9 mouse cellular contexts compared by ENCODE assay signal in the genomic region with DNA sequence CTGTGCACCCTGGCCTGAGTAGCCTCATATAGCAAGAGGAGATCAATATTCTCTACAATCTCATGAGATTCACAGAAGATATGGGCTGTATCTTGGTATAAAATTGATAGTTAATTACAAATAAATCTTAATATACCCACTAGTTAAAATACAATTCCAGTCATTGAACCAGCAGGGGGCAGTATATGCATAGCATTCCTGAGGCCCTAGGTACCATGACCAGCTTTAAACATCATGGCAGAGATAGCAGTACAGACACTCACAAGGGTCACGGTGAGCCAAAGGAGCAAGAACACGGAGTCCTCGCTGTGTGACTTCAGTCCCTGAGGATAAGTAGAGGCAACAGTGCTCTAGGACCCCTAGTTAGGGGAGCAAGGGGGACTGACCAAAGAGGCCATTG. TPM values are rescaled to one million over a fixed set of nuclear protein-coding genes. Genes with fewer than 3 reads are reported as not detected.
A peak's percentile ranks its signal among the peaks of the same experiment; 100 is the strongest.
DNase-seq lines count a peak whose midpoint lies in the region; ATAC-seq and TF ChIP-seq lines count a peak whose summit lies in the region.
"Had no signal": no experiment of that assay in that cellular context is flagged by ENCODE, and none has a peak within 500 bp of the region (broad histone marks: within the 10 kb centered on the region; RNA-seq: fewer than 3 reads in every experiment).

No protein-coding gene starts in this region.

- H3K4me1 ChIP-seq in kidney, postnatal 0 days (replicated peaks; ENCODE audit: insufficient read depth, low read length) = no peaks in the 10 kb centered on the region
- H3K4me1 ChIP-seq in forebrain, embryonic 13.5 days = no peaks in the 10 kb centered on the region

- H3K36me3 ChIP-seq in kidney, postnatal 0 days (ENCODE audit: insufficient read depth, low read length) = no peaks in the 10 kb centered on the region
- H3K36me3 ChIP-seq in forebrain, embryonic 13.5 days (ENCODE audit: poor library complexity, severe bottlenecking) = no peaks in the 10 kb centered on the region

- no peaks in the 10 kb centered on the region for H3K9me3 ChIP-seq in kidney, postnatal 0 days (replicated peaks; ENCODE audit: low read length)
- no peaks in the 10 kb centered on the region for H3K9me3 ChIP-seq in forebrain, embryonic 13.5 days (replicated peaks)

- H3K27me3 ChIP-seq in kidney, postnatal 0 days (ENCODE audit: insufficient read depth, low read length) = no peaks in the 10 kb centered on the region
- no peaks in the 10 kb centered on the region for H3K27me3 ChIP-seq in forebrain, embryonic 13.5 days

- no peak overlapping the region for H3K4me2 ChIP-seq in kidney, postnatal 0 days (ENCODE audit: low read length)
- H3K4me2 ChIP-seq in forebrain, embryonic 13.5 days = no peak overlapping the region

- no peak overlapping the region for H3K9ac ChIP-seq in kidney, postnatal 0 days (ENCODE audit: low read depth, low read length)
- no peak overlapping the region for H3K9ac ChIP-seq in forebrain, embryonic 13.5 days

- TF ChIP-seq CTCF in gastrocnemius, adult 2 months (IDR thresholded peaks at IDR 0.05) = peak; percentile 79
- TF ChIP-seq CTCF in kidney, postnatal 0 days (IDR thresholded peaks at IDR 0.05; ENCODE audit: low read depth) = peak; percentile 87

- WGBS in kidney, postnatal 0 days = 46% methylated on average over 3 of the region's 3 CpGs
- 58% methylated on average over 3 of the region's 3 CpGs for WGBS in forebrain, embryonic 13.5 days

- DNase-seq in gastrocnemius, adult 2 months = no peak
- DNase-seq in gastrocnemius, postnatal 36 days = no peak
- peak; percentile 32 to 53 for DNase-seq in spleen, postnatal 36 days (ENCODE audit: low spot score in 2 of 2)
- no peak for DNase-seq in spleen, postnatal 14 days (ENCODE audit: low spot score in 2 of 2)
- DNase-seq in c-Kit-positive CD71-positive TER-119-positive erythroid progenitor cells, embryonic 14.5 days (ENCODE audit: low spot score) = peak; percentile 57
- DNase-seq in kidney, postnatal 0 days (ENCODE audit: low spot score) = peak; percentile 87
- peak; percentile 71 for DNase-seq in retina, postnatal 1 day

- intact Hi-C loops in gastrocnemius, adult 2 months (cut with DNase I) = loop anchor here (1.0 kb wide), 1 partner anchor 47 kb away; no protein-coding TSS in a partner anchor
- intact Hi-C loops in gastrocnemius, postnatal 36 days (cut with DNase I) = loop anchor here (1.0 to 2.0 kb wide), 2 partner anchors 25 to 47 kb away; no protein-coding TSS in a partner anchor

- no peak overlapping the region for H3K27ac ChIP-seq in gastrocnemius, adult 2 months
- H3K27ac ChIP-seq in kidney, postnatal 0 days = no peak overlapping the region
- H3K27ac ChIP-seq in forebrain, embryonic 13.5 days = no peak overlapping the region

- ATAC-seq in kidney, postnatal 0 days (replicated peaks; ENCODE audit: low FRiP score, low read depth) = no peak
- no peak for ATAC-seq in forebrain, embryonic 13.5 days

- no peak overlapping the region for H3K4me3 ChIP-seq in gastrocnemius, adult 2 months
- no peak overlapping the region for H3K4me3 ChIP-seq in kidney, postnatal 0 days (replicated peaks; ENCODE audit: low read depth, low read length)
- no peak overlapping the region for H3K4me3 ChIP-seq in forebrain, embryonic 13.5 days

RNA-seq across cellular contexts. Expression of a gene that starts 28.6 kb away (rescaled TPM):
- 10 to 100 TPM; 14.8 to 17.4 TPM for total RNA-seq in gastrocnemius, adult 2 months (2021)
- total RNA-seq in gastrocnemius, postnatal 36 days (2021) = 10 to 100 TPM; 10.9 to 16.6 TPM
- 19.1 and 20.2 TPM in 2 replicates for polyA plus RNA-seq in kidney, postnatal 0 days (2015; fragmentation: Nextera tagmentation; extraction: Ambion mirVana)
- 1.3 and 1.7 TPM in 2 replicates for polyA plus RNA-seq in forebrain, embryonic 13.5 days (2015; fragmentation: Nextera tagmentation; extraction: Ambion mirVana)

RNA-seq across cellular contexts. Expression of a gene that starts 50.0 kb away (rescaled TPM):
- total RNA-seq in gastrocnemius, adult 2 months (2021) = 10 to 100 TPM; 13.9 to 14.5 TPM
- total RNA-seq in gastrocnemius, postnatal 36 days (2021) = 10 to 100 TPM; 12.4 to 13.3 TPM
- polyA plus RNA-seq in kidney, postnatal 0 days (2015; fragmentation: Nextera tagmentation; extraction: Ambion mirVana) = 10.6 and 14.8 TPM in 2 replicates
- 0.88 and 1.4 TPM in 2 replicates for polyA plus RNA-seq in forebrain, embryonic 13.5 days (2015; fragmentation: Nextera tagmentation; extraction: Ambion mirVana)

RNA-seq across cellular contexts. Expression of a gene that starts 57.3 kb away (rescaled TPM):
- under 1 TPM; 0.22 to 0.33 TPM for total RNA-seq in gastrocnemius, adult 2 months (2021)
- under 1 TPM in 1 of 2 experiments, not detected in 1; 0.25 TPM for total RNA-seq in gastrocnemius, postnatal 36 days (2021)
- polyA plus RNA-seq in kidney, postnatal 0 days (2015; fragmentation: Nextera tagmentation; extraction: Ambion mirVana) = 1.5 and 1.6 TPM in 2 replicates
- not detected in 2 replicates for polyA plus RNA-seq in forebrain, embryonic 13.5 days (2015; fragmentation: Nextera tagmentation; extraction: Ambion mirVana)

RNA-seq across cellular contexts. Expression of a gene that starts 58.9 kb away (rescaled TPM):
- not detected for total RNA-seq in gastrocnemius, adult 2 months (2021)
- total RNA-seq in gastrocnemius, postnatal 36 days (2021) = not detected
- polyA plus RNA-seq in kidney, postnatal 0 days (2015; fragmentation: Nextera tagmentation; extraction: Ambion mirVana) = 0.08 TPM in 1 of 2 replicates, not detected in the other
- 0.11 TPM in 1 of 2 replicates, not detected in the other for polyA plus RNA-seq in forebrain, embryonic 13.5 days (2015; fragmentation: Nextera tagmentation; extraction: Ambion mirVana)
- total RNA-seq: left cerebral cortex, postnatal 10 days had no signal

Comparison
In these comparisons a context has a peak if more than half of its experiments do, and no peak if none do; other contexts are left out.
1. DNase-seq: peak in spleen, postnatal 36 days (2 of 2), c-Kit-positive CD71-positive TER-119-positive erythroid progenitor cells, embryonic 14.5 days (single experiment), kidney, postnatal 0 days (single experiment) and retina, postnatal 1 day (single experiment); none in gastrocnemius, adult 2 months (single experiment), gastrocnemius, postnatal 36 days (0 of 2) and spleen, postnatal 14 days (0 of 2).